Mouse (Mus musculus) ES-Bruce4 (cell line): ENCODE data around the gene Ino80d.

Experiments
- EP300 ChIP-seq: IDR thresholded peaks from 2 replicates; pipeline ENCODE4 v1.6.1; 2011; ENCODE audit warnings: low read depth, low read length; ENCODE audit not compliant: insufficient read depth
- POLR2A ChIP-seq: IDR thresholded peaks from one replicate; pipeline ENCODE4 v1.8.1; 2011; ENCODE audit warnings: low read length; ENCODE audit not compliant: insufficient read depth

DNA sequence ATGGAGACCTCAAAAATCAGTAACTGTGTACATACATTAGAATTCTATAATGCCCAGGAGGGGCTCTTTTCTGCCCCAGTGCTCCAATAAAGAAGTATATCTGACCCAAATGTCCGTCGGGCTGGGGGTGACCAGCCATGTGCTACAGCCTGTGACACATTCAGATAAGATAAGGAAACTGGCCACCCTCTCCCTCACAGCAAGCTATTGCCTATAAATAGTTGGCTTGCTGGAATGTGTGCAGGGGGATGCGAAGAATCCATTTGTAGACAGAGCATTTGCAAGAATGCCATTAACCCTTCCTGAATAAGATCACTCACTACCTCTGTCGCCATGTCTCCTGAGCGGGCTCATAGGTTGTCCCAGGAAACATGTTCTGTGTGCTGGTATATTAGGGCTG, 121.8 kb downstream of the Ino80d start:
- TF ChIP-seq POLR2A (no peak), EP300 (no peak)
